Mouse (Mus musculus) layer of hippocampus, adult 9-10 months (tissue): Measurements from ENCODE around the gene Serpina3k.
"Not testable (repeated sequence)": the region's sequence is repeated elsewhere in the genome, so short reads cannot be mapped to it uniquely, and the experiment has no call there.

Experiments used
- DNase-seq: peaks from one replicate; pipeline ENCODE4 v3.0.0; 2022; ENCODE audit warnings: low spot score

The Serpina3k gene

DNA sequence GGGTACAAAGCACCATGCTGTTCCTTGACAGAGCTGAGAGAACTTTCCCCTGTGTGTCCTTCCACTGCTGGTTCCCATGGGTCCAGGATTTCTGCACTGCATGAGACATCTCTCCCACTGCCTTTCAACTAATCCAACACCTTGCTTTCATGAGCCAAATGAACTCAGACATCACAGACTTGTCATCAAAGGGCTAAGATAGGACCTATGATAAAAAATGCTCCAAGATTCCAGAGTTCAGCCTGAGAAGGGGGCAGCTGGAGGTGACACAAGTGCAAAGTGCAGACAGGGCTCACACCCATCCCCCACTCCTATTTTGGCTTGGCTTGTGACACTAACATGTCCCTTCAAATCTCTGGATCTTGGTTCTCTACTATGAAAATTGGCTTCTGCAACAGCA is 50.2 kb downstream of the Serpina3k start:
- no peak for DNase-seq

DNA sequence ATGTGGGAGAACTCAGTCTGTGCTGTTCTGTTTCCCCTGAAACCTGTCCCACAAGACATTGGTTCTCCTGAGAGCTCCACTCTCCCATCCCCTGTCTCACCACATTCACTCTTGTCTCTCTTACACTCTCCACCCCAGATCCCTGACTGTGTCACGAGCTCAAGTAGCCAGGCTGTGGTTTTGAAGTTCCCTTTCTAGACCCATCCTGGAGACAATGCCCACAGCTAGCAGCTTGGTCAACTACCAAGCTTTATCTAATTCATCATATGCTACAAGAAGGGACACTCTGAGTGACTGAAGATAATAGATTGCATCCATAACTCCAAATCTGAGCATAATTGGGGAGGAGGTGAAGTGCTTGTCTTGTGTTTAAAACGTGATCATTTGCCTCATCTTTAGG is 52.8 kb downstream of the Serpina3k start:
- DNase-seq = not testable (repeated sequence)
